Mouse (Mus musculus) forelimb bud, embryonic 11.5 days (tissue): ENCODE data around the gene Fitm1.
A peak's percentile ranks its signal among the peaks of the same experiment; 100 is the strongest.

Source experiments
- DNase-seq: peaks from one replicate; pipeline ENCODE4 v3.0.0-alpha.2; 2012; ENCODE audit warnings: low read depth, low spot score

Gene Fitm1

DNA sequence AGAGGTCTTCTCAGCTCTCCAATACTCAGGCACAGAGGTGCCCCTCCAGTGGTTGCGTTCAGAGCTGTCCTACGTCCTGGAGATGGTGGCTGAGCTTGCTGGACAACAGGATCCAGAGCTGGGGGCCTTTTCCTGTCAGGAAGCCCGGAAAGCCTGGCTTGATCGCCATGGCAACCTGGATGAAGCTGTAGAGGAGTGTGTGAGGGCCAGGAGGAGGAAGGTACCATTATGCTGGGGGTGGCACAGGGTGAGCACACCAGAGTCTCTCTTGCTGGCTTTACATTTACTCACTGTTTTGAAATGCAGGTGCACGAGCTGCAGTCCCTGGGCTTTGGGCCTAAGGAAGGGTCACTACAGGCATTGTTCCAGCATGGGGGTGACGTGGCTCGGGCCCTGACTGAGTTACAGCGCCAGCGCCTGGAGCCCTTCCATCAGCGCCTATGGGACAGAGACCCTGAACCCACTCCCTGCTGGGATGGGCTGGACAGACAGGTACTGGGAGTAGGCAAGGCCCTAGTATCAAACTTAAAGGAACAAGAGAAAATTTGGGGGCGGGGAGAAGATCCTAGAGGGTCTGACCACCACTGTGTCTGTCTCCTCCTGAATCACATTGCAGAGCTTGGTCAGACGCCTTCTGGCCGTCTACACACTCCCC lies 20.7 kb downstream of the Fitm1 start:
- DNase-seq: no peak

- DNase-seq: no peak
These were observed 23.3 kb downstream of the Fitm1 start for GRCm38 (mm10) chr14:55598521-55599390.

DNA sequence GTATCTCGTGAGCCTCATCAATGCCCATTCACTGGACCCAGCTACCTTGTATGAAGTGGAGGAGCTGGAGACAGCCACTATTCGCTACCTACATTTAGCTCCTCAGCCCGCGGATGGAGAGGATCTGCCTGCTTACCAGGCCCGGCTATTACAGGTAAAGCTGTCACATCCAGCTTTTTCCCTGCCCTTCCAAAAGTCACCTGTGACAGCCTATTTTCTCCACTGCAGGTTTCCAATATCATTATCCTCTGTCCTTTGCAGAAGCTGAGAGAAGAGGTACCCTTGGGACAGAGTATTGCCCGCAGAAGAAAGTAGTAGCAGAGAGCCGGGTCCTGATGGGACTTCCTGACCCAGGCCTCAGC lies 27.8 kb downstream of the Fitm1 start, which contains the start of gene Irf9:
Irf9 (plus strand) TSS at position 301 of the 362 bp plus-strand sequence.
- DNase-seq: no peak

GRCm38 (mm10) chr14:55603633-55604576 lies 28.5 kb downstream of the Fitm1 start:
- peak; percentile 88 for DNase-seq

DNA sequence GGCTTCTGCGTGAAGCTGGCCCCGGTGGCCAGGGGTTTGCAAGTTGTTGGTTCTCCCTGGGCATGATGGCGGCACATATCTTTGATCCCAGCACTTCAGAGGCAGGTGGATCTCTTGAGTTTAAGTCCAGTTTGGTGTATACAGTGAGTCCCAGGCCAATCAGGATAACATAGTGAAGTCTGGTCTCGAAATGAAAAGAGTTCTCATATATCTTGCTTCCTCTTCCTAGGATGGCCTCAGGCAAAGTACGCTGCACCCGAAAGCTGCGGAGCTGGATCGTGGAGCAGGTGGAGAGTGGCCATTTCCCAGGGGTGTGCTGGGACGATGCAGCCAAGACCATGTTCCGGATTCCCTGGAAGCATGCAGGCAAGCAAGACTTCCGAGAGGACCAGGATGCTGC lies 29.4 kb downstream of the Fitm1 start:
- no peak for DNase-seq

DNA sequence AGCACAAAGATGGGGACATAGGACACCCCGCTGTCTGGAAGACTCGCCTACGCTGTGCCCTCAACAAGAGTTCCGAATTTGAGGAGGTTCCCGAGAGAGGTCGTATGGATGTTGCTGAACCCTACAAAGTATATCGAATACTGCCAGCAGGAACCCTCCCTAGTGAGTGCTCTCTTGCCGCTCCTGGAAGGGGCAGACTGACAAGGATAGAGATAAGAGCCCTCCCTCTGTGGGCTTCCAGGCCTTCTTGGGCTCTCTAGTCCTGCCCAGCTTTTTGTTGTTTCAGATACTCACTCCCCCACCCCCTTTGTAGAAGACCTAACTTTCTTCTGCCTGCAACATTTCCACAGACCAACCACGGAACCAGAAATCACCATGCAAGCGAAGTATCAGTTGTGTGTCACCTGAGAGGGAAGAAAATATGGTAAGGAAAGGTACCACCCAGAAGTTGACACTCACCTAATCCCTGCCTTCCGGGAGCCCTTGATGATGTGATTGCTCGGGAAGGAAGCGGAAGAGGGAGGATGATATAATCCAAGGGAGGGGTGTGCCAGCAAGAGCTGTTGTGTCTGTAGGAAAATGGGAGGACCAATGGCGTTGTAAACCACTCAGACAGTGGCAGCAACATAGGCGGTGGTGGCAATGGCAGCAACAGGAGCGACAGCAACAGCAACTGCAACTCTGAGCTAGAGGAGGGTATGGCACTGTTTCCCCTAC lies 30.5 kb downstream of the Fitm1 start:
- DNase-seq: no peak

DNA sequence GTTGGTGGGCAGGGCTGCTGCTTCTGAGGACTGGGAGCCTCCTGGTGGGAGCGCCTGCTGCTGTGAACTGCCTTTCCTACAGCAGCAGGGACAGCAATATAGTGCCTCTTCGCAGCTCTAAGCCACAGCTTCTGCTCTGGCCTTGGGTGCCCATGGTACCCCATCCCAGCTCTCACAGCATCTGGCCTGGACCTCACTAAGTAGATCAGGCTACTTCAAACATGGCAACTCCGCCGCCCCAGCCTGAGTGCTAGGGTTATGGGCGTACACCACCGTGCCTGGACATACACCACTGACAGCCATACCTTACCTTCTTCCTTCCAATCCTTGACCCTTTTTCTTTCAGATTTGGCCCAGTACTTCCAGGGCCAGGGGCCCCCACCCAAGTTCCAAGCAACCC lies 32.9 kb downstream of the Fitm1 start:
- DNase-seq: no peak

GRCm38 (mm10) chr14:55613346-55613745 lies 37.9 kb downstream of the Fitm1 start:
- DNase-seq: no peak

DNA sequence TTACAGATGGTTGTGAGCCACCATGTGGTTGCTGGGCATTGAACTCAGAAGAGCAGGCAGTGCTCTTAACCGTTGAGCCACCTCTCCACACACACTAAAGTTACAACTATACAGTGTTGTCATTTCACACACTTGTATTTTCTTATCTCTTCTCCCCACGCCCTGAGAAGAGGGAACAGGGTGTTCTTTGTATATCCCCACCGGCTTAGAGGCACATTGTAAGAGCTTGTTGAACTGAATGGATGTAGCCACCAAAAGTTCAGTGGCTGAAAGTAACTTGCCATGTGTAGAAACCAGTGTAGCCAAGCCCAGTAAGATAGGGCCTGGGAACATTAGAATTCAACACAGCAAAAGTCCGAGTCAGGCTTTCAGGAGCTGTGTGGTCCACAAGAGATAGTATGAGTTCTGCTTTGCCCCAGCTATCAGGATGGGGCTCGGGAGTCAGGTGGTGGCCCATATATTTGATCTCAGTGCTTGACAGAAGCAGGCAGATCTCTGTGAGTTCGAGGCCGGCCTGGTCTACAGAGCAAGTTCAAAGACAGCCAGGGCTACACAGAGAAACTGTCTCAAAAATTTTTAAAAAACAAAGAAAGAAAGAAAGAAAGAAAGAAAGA lies 39.3 kb downstream of the Fitm1 start:
- no peak for DNase-seq

DNA sequence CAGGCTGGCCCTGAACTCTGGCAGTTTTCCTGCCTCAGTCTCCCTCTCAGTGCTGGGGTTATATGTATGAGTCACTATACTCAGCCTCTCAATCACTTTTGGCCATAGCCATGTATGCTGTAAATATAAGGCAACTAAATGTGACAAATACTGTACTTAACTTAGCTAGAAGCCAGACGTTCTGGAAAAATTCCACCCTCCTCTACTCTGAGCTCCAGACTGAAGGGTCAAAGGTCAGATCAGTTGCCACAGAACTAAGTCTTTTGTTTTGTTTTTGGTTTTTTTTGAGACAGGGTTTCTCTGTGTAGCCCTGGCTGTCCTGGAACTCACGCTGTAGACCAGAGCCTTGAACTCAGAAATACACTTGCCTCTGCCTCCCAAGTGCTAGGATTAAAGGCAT lies 40.5 kb downstream of the Fitm1 start:
- no peak for DNase-seq

DNA sequence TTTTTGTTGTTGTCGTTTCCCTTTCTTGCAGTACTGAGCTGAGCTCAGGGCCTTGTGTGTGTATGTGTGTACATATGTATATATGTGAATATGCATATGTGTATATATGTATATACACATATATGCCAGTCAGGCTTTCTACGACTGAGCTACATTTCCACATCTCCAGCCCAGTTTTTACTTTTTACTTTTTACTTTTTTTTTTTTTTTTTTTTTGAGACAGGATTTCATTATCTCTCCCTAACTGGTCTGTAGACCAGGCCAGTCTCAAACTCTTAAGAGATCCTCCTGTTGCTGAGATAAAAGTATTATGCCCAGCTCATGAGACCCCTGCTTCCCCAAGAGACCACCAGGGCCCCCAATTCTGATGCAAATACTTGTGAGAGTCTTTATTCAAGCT lies 41.4 kb downstream of the Fitm1 start:
- no peak for DNase-seq

GRCm38 (mm10) chr14:55617822-55618221 lies 42.4 kb downstream of the Fitm1 start, which contains the start of gene Rec8:
Gene Rec8, plus strand, starts transcription at chr14:55618037.
- peak; percentile 12 for DNase-seq

DNA sequence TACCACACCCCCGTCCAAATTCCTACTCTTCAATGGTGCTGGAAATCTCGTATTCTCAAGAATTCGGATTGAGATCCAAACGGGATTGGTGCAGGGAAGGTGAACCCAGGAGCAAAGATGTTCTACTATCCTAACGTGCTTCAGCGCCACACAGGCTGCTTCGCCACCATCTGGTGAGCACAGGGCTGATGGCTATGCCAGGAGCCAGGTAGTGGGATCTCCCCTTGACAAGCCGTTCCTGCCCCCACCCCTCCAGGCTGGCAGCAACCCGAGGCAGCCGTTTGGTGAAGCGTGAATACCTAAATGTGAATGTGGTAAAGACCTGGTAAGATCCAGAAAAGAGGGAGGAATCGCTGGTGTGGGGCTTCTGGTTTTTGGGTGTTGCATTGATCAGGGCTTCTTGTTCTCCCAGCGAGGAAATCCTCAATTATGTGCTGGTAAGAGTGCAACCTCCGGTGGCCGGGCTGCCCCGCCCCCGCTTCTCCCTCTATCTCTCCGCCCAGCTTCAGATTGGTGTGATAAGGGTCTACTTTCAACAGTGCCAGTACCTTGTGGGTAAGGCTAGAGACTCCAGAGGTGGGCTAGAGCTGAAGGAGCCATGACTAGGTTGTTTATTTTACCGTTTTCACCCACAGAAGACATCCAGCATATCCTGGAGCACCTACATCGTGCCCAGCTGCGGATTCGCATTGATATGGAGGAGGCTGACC lies 43.2 kb downstream of the Fitm1 start:
- DNase-seq: no peak
